Mouse (Mus musculus): ENCODE measurements around the gene Tmub1. TPM values are rescaled to one million over a fixed set of nuclear protein-coding genes. Genes with fewer than 3 reads are reported as not detected.

Gene Tmub1
- 122 and 136 TPM in 2 replicates for polyA plus RNA-seq (2012; rRNA removed)

DNA sequence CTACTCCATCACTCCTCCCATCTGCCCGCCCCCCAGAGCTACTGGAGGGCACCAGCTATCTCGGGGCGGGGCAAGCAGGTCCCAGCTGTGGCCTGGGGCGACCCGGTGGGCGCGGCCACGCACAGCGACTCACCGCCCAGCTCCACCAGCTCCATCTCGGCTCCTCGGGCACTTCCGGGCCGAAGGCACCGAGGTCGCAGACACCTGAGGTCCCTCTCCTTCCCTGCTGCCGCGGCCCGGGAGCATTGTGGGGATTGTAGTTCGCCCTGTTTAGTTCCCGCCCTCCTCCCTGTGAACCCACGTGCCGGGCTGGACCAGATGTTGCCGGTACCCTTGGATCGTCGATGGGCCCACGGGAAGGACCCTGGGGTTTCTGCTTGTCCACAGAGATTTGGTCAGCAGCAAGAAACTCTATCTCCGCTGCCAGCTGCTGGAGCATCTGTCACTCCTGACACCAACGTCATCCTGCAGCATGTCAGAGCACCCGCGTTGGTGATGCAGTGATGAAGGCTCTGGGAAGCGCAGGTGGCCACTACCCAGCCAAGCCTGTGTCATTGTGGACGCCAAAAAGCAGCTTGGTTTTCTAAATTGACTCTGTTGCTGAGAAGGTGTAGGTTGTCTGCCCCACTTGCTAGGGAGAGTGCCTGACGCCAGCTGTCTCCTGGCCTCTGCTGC is at the start of gene Tmub1:
TSS of gene Tmub1 (minus strand) at position 231 of the 675 bp plus-strand sequence.
- 4% methylated on average over 34 of the region's 34 CpGs for WGBS
- no peaks in the 10 kb centered on the region for H3K36me3 ChIP-seq (ENCODE audit: control insufficient read depth, insufficient read depth, low read length)
- peak; percentile 87 for DNase-seq
- H3K4me3 ChIP-seq (ENCODE audit: control insufficient read depth, insufficient read depth, low read length): peak within 1 kb of the TSS; percentile 55
- no peak for TF ChIP-seq CTCF (IDR thresholded peaks at IDR 0.05; ENCODE audit: borderline replicate concordance, control insufficient read depth, extremely low read depth, insufficient read depth, low read length, poor library complexity)
- TF ChIP-seq POLR2A (IDR thresholded peaks at IDR 0.05; ENCODE audit: control insufficient read depth, extremely low read depth, insufficient read depth, low read length, poor library complexity): 0 out of 2 replicates have a peak, but pooled peaks have one; percentile 31
- H3K4me1 ChIP-seq (replicated peaks; ENCODE audit: control insufficient read depth, insufficient read depth, low read length): peaks cover 38% of the 10 kb centered on the region
- H3K27me3 ChIP-seq (ENCODE audit: control insufficient read depth, insufficient read depth, low read length): no peaks in the 10 kb centered on the region
- no peak within 1 kb of the TSS for H3K27ac ChIP-seq (ENCODE audit: control insufficient read depth, insufficient read depth, low read length)

DNA sequence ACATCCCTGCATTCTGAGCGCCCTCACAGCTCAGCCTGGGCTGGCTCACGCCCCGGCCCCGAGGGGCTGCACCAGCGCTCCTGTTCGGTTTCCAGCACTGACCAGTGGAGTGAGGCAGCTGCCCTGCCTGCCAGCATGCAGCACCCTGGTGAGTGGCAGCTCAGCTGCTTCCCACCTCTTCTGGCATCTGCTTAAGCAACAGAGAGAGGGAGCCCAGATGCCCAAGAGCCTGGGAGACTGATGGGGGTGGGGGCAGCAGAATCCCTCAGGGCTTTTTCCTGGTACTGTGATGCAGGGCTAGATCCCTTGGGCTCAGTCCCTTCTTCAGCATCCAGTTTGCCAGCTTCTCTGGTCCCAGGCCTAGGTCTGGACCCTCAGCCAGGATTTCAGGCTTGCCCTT is 49.1 kb upstream of the Tmub1 start:
- Histone ChIP-seq H3K4me1 (replicated peaks; ENCODE audit: control insufficient read depth, insufficient read depth, low read length) (no peaks in the 10 kb centered on the region), H3K36me3 (ENCODE audit: control insufficient read depth, insufficient read depth, low read length) (peaks cover 21% of the 10 kb centered on the region), H3K4me3 (ENCODE audit: control insufficient read depth, insufficient read depth, low read length) (no peak overlapping the region), H3K27me3 (ENCODE audit: control insufficient read depth, insufficient read depth, low read length) (no peaks in the 10 kb centered on the region), H3K27ac (ENCODE audit: control insufficient read depth, insufficient read depth, low read length) (no peak overlapping the region)
- TF ChIP-seq CTCF (IDR thresholded peaks at IDR 0.05; ENCODE audit: borderline replicate concordance, control insufficient read depth, extremely low read depth, insufficient read depth, low read length, poor library complexity): no peak
- TF ChIP-seq POLR2A (IDR thresholded peaks at IDR 0.05; ENCODE audit: control insufficient read depth, extremely low read depth, insufficient read depth, low read length, poor library complexity): no peak
- DNase-seq: no peak
- WGBS: 96% methylated on average over 6 of the region's 6 CpGs

DNA sequence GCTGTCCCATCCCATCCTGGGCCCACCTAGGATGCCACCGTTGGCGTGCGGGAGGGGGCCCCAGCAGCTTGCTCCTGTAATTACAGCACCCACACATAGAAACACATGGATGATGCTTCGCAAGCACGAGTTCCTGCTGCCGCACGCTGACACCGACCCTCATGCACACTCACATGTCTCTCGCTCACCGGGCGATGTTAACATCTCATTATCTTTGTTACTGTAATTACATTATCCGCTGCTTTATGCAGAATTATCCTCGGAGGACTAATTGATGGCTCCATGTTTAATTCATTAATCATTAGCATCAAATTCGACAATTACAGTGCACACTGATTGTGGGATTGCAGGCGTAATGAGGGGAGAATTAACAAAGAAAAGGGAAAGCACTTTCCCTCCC is 47.4 kb upstream of the Tmub1 start:
- Histone ChIP-seq H3K27me3 (ENCODE audit: control insufficient read depth, insufficient read depth, low read length) (no peaks in the 10 kb centered on the region), H3K36me3 (ENCODE audit: control insufficient read depth, insufficient read depth, low read length) (peaks cover 16% of the 10 kb centered on the region), H3K27ac (ENCODE audit: control insufficient read depth, insufficient read depth, low read length) (no peak overlapping the region), H3K4me1 (replicated peaks; ENCODE audit: control insufficient read depth, insufficient read depth, low read length) (no peaks in the 10 kb centered on the region), H3K4me3 (ENCODE audit: control insufficient read depth, insufficient read depth, low read length) (no peak overlapping the region)
- TF ChIP-seq CTCF (IDR thresholded peaks at IDR 0.05; ENCODE audit: borderline replicate concordance, control insufficient read depth, extremely low read depth, insufficient read depth, low read length, poor library complexity): no peak
- TF ChIP-seq POLR2A (IDR thresholded peaks at IDR 0.05; ENCODE audit: control insufficient read depth, extremely low read depth, insufficient read depth, low read length, poor library complexity): no peak
- WGBS: 96% methylated on average over 15 of the region's 15 CpGs
- no peak for DNase-seq

DNA sequence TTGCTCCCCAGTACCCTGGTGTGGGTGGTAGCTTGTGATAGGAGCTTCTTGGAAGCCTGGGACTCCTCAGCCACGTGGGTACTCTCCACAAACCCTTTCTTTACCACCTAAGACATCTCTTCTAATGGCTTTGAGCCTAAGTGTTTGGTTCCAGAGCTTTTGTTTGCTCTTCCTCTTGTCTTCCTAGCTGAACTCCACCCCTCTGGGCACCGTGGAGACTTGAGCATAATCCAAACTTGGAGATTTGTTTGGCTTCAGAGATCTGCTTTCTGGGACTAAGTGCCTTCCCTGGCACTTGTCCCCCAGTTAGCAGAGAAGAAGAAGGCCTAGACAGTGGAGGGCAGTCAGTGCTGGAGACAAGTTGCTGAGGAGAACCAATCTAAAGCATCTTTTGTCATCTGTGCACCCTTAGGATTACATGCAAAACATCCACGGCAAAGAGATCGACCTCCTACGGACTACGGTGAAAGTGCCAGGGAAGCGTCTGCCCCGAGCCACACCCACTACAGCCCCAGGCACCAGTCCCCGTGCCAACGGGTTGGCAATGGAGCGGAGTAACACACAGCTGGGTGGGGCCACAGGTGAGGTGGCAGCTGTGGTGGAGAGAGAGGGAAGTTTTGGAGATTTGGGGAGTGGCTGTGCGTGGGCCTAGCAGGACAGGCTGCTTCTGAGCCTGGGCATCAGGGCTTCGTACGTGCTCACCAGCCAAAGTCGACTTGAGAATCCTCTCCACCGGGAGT is 45.1 kb upstream of the Tmub1 start:
- H3K4me1 ChIP-seq (replicated peaks; ENCODE audit: control insufficient read depth, insufficient read depth, low read length): no peaks in the 10 kb centered on the region
- no peak for DNase-seq
- H3K27ac ChIP-seq (ENCODE audit: control insufficient read depth, insufficient read depth, low read length): no peak overlapping the region
- no peaks in the 10 kb centered on the region for H3K27me3 ChIP-seq (ENCODE audit: control insufficient read depth, insufficient read depth, low read length)
- no peak overlapping the region for H3K4me3 ChIP-seq (ENCODE audit: control insufficient read depth, insufficient read depth, low read length)
- TF ChIP-seq CTCF (IDR thresholded peaks at IDR 0.05; ENCODE audit: borderline replicate concordance, control insufficient read depth, extremely low read depth, insufficient read depth, low read length, poor library complexity): no peak
- TF ChIP-seq POLR2A (IDR thresholded peaks at IDR 0.05; ENCODE audit: control insufficient read depth, extremely low read depth, insufficient read depth, low read length, poor library complexity): no peak
- WGBS: 94% methylated on average over 16 of the region's 16 CpGs
- H3K36me3 ChIP-seq (ENCODE audit: control insufficient read depth, insufficient read depth, low read length): peaks cover 16% of the 10 kb centered on the region

DNA sequence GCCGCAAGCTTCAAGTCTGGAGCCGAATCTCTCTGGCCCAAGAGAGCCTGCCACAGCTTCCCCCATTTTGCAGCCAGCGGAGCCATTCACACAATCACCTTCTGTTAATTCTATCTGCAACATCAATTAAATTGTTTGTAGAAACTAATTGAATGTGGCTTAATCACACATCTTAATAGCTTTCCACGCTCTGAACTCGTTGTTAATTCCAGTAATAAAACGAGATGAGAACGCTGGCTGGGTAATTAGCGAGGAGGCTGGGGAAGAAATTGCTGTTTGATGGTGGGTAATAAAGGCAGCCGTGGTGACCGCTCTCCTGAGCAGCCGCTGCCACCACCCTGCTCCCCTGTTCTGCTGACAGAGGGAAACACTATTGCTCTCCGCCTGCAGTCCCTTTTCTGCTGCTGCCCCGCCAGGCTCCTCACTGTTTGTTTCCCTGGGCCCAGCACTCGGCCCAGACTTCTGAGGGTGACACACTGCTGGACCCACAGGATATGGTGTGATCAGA is 42.8 kb upstream of the Tmub1 start:
- TF ChIP-seq CTCF (IDR thresholded peaks at IDR 0.05; ENCODE audit: borderline replicate concordance, control insufficient read depth, extremely low read depth, insufficient read depth, low read length, poor library complexity) (no peak), POLR2A (IDR thresholded peaks at IDR 0.05; ENCODE audit: control insufficient read depth, extremely low read depth, insufficient read depth, low read length, poor library complexity) (no peak)
- H3K27me3 ChIP-seq (ENCODE audit: control insufficient read depth, insufficient read depth, low read length): no peaks in the 10 kb centered on the region
- WGBS: 96% methylated on average over 14 of the region's 14 CpGs
- no peak for DNase-seq
- H3K36me3 ChIP-seq (ENCODE audit: control insufficient read depth, insufficient read depth, low read length): peaks cover 16% of the 10 kb centered on the region
- no peaks in the 10 kb centered on the region for H3K4me1 ChIP-seq (replicated peaks; ENCODE audit: control insufficient read depth, insufficient read depth, low read length)
- no peak overlapping the region for H3K4me3 ChIP-seq (ENCODE audit: control insufficient read depth, insufficient read depth, low read length)
- H3K27ac ChIP-seq (ENCODE audit: control insufficient read depth, insufficient read depth, low read length): no peak overlapping the region

DNA sequence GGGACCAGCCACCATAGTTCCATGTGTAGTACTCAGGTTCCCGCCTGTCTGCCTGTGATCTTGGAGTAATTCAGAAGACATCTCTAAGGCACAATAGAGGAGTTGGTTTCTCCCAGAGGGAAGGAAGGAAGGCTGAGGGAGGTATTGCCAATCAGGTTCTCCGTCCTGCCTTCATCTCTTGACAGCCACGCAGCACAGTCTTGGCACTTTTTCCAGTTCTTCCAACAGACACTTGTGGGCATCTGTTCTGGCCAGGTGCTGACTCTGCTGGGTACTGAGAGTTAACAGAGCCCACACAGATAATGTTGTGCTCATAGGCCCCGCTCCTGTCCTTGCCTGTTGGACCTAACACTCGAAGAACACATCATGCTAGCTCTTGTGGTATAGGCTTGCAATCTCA is 39.1 kb upstream of the Tmub1 start:
- H3K27me3 ChIP-seq (ENCODE audit: control insufficient read depth, insufficient read depth, low read length): no peaks in the 10 kb centered on the region
- DNase-seq: no peak
- H3K36me3 ChIP-seq (ENCODE audit: control insufficient read depth, insufficient read depth, low read length): peaks cover 3% of the 10 kb centered on the region; the same call in 1 of the 2 replicates
- H3K27ac ChIP-seq (ENCODE audit: control insufficient read depth, insufficient read depth, low read length): no peak overlapping the region
- TF ChIP-seq POLR2A (IDR thresholded peaks at IDR 0.05; ENCODE audit: control insufficient read depth, extremely low read depth, insufficient read depth, low read length, poor library complexity) (no peak), CTCF (IDR thresholded peaks at IDR 0.05; ENCODE audit: borderline replicate concordance, control insufficient read depth, extremely low read depth, insufficient read depth, low read length, poor library complexity) (no peak)
- H3K4me3 ChIP-seq (ENCODE audit: control insufficient read depth, insufficient read depth, low read length): no peak overlapping the region
- H3K4me1 ChIP-seq (replicated peaks; ENCODE audit: control insufficient read depth, insufficient read depth, low read length): no peaks in the 10 kb centered on the region
- 96% methylated on average over 5 of the region's 5 CpGs for WGBS

Measured in thymus, adult 2 months (tissue).